Mouse (Mus musculus): ENCODE measurements around the gene Cdadc1. TPM values are rescaled to one million over a fixed set of nuclear protein-coding genes. Genes with fewer than 3 reads are reported as not detected.

The Cdadc1 gene
- polyA plus RNA-seq, 1 experiment from 2014 or later, result 34.1 TPM

DNA sequence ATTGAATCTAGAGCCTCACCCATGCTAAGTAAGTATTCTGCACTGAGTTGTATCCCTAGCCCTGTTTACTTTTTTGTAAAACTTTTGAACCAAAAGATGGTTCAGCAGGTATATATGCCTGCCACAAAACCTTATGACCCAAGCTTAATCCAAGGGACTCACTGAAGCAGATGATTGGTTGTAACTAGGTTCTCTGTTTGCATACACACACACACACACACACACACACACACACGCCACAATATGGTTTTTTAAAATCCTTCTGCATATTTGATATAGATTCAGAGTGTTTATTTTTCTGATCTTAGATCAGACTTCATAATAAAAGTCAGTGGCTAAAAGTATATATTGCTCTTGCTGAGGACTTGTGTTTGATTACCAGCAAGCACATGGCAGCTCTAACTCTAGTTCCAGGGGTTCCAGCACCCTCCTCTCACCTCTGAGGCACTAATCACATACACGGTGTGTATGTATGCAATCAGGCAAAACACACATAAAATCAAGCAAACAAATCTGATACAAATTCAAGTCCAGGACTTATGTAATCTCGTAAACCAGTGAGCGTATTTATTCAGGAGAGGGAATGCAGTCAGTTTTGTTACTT lies 59.8 kb downstream of the Cdadc1 start:
- ATAC-seq (ENCODE audit: insufficient number of reproducible peaks, insufficient read depth, low FRiP score, low TSS enrichment), result no peak
- H3K4me1 ChIP-seq, result no peaks in the 10 kb centered on the region
- WGBS, result 92% methylated on average over 4 of the region's 4 CpGs

DNA sequence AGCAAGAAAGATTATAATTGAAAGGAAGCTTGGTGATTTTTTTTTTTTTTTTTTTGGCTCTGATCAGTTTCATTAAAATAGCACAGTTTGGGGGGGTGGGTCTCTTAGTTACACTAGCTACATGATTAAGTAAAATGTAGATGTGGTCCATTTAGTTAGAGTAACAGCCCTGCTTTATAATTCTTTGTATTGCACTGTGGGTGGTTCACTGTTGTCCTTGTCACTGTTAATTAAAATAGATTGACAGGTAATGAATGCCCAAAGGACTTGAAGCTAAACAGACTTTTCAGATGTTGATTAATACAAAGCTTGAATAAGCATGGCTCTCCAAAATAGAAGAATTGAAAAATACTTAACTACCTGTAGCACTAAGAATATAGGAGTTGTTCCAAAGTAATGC lies 63.9 kb downstream of the Cdadc1 start:
- H3K9ac ChIP-seq, result no peak overlapping the region
- H3K36me3 ChIP-seq, result no peaks in the 10 kb centered on the region
- no peak overlapping the region for H3K4me2 ChIP-seq (replicated peaks)
- H3K27ac ChIP-seq, result no peak overlapping the region
- no peak overlapping the region for H3K4me3 ChIP-seq
- no peaks in the 10 kb centered on the region for H3K4me1 ChIP-seq
- H3K9me3 ChIP-seq, result no peaks in the 10 kb centered on the region
- ATAC-seq (ENCODE audit: insufficient number of reproducible peaks, insufficient read depth, low FRiP score, low TSS enrichment), result no peak
- H3K27me3 ChIP-seq, result no peaks in the 10 kb centered on the region

More for the DNA sequence above, 59.8 kb downstream of the Cdadc1 start:
- Histone ChIP-seq H3K9me3 (no peaks in the 10 kb centered on the region), H3K4me2 (replicated peaks) (no peak overlapping the region), H3K9ac (no peak overlapping the region), H3K27me3 (no peaks in the 10 kb centered on the region), H3K4me3 (no peak overlapping the region), H3K36me3 (no peaks in the 10 kb centered on the region), H3K27ac (no peak overlapping the region)

DNA sequence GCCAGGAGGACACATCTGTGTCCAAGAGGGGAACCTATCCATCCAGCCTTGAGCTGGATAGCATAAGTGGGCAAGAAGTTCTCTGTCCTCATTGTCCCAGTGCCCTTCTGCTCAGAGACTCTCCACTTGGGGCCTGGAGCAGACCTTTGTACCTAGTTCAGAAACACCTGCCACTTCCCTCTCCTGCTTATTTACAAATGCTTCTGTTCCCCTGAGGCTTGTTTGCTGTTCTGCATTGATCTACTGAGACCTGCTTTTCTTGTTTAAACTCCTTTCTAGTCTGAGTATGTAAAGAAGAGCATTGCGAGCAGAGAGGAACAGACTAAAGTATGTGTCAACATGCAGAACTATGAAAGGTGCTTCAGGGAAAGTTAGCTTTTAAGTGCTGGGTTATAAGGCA lies 64.8 kb downstream of the Cdadc1 start:
- H3K9me3 ChIP-seq, result no peaks in the 10 kb centered on the region
- no peak for ATAC-seq (ENCODE audit: insufficient number of reproducible peaks, insufficient read depth, low FRiP score, low TSS enrichment)
- no peak overlapping the region for H3K4me2 ChIP-seq (replicated peaks)
- H3K27me3 ChIP-seq, result no peaks in the 10 kb centered on the region
- WGBS, result 77% methylated on average over 1 of the region's 1 CpGs
- no peak overlapping the region for H3K27ac ChIP-seq
- H3K9ac ChIP-seq, result no peak overlapping the region
- H3K4me1 ChIP-seq, result no peaks in the 10 kb centered on the region
- H3K4me3 ChIP-seq, result no peak overlapping the region
- no peaks in the 10 kb centered on the region for H3K36me3 ChIP-seq

DNA sequence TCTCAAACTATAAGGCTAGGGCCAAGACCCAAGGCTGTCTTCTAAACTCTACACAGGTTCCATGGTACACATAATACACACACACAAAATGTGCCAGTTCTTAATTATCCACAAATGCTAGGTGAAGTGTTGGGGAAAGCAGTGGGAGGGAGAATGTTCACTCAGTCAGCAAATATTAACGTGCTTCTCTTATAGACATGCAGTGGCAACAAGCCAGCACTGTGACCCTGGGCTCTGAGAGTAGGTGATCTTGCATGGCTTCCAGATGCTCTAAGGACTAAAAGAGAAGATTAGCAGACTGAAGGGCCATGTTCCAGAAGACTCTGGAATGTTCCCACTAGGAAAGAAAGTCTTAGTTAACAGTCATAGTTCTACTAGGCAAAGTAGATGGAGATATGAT lies 67.0 kb downstream of the Cdadc1 start:
- Histone ChIP-seq H3K4me1 (no peaks in the 10 kb centered on the region), H3K9ac (no peak overlapping the region), H3K27ac (no peak overlapping the region), H3K36me3 (no peaks in the 10 kb centered on the region), H3K4me3 (no peak overlapping the region), H3K4me2 (replicated peaks) (no peak overlapping the region), H3K27me3 (no peaks in the 10 kb centered on the region), H3K9me3 (no peaks in the 10 kb centered on the region)
- no peak for ATAC-seq (ENCODE audit: insufficient number of reproducible peaks, insufficient read depth, low FRiP score, low TSS enrichment)
- 80% methylated on average over 1 of the region's 1 CpGs for WGBS

DNA sequence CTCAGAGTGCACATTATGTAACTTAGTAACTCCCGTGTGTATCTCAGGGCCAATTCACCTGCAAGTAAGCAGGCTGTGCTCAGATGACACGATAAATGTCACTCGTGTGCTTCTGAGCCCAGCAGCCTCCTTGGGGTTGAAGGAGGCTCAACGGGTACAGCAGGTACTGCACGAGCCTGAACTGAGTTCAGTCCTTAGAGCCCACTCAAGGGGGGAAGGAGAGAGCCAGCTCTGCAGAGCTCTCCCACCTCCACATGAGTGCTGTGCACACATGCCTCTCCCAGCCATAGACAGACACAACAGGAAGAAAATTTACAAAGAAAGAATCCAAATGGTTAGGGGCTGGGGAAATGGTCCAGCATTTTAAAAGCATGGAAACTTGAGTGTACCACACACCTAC lies 71.9 kb downstream of the Cdadc1 start:
- H3K4me2 ChIP-seq (replicated peaks), result no peak overlapping the region
- ATAC-seq (ENCODE audit: insufficient number of reproducible peaks, insufficient read depth, low FRiP score, low TSS enrichment), result no peak

DNA sequence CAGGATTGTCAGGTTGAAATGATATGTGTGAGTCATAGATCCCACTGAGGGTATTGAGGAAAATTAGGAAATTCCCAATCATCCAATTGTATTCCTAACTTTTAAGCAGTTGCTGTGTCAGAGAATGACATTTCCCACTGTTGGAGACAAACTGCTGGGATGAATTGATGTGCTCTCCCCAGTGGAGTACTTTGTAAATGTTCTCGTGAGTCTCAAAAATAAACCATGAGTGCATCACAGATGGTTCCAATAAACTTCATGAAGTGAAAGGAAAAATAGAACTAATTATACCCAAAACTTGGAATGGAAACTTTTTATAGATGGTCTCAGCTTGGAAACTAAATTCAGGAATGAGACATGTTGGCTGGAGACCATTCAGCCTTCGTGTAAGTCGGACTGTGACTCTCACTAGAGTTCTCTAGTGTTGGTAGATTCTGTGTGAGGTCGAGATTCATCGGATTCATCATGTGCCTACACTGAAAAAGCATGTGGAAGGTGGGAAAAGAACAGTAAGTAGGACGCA lies 83.8 kb downstream of the Cdadc1 start:
- Histone ChIP-seq H3K27ac (no peak overlapping the region), H3K9ac (no peak overlapping the region), H3K9me3 (no peaks in the 10 kb centered on the region), H3K36me3 (no peaks in the 10 kb centered on the region), H3K4me1 (no peaks in the 10 kb centered on the region), H3K4me3 (no peak overlapping the region), H3K27me3 (no peaks in the 10 kb centered on the region), H3K4me2 (replicated peaks) (no peak overlapping the region)
- 80% methylated on average over 6 of the region's 6 CpGs for WGBS
- no peak for ATAC-seq (ENCODE audit: insufficient number of reproducible peaks, insufficient read depth, low FRiP score, low TSS enrichment)

More for the DNA sequence above, 71.9 kb downstream of the Cdadc1 start:
- no peak overlapping the region for H3K4me3 ChIP-seq
- no peaks in the 10 kb centered on the region for H3K9me3 ChIP-seq
- no peaks in the 10 kb centered on the region for H3K36me3 ChIP-seq
- no peak overlapping the region for H3K27ac ChIP-seq
- H3K4me1 ChIP-seq, result no peaks in the 10 kb centered on the region
- 85% methylated on average over 5 of the region's 5 CpGs for WGBS
- no peak overlapping the region for H3K9ac ChIP-seq
- no peaks in the 10 kb centered on the region for H3K27me3 ChIP-seq

Other genes with a start within 250 kb of the Cdadc1 start
- gene Phf11d, start 232.5 kb downstream of the Cdadc1 start, polyA plus RNA-seq (2016; fragmentation: Nextera tagmentation; extraction: Ambion mirVana), result 0.29 and 0.51 TPM in 2 replicates
- 0.57 and 0.75 TPM in 2 replicates for gene Phf11c, start 202.6 kb downstream of the Cdadc1 start, polyA plus RNA-seq (2016; fragmentation: Nextera tagmentation; extraction: Ambion mirVana)
- gene Setdb2, start 157.1 kb downstream of the Cdadc1 start, polyA plus RNA-seq (2016; fragmentation: Nextera tagmentation; extraction: Ambion mirVana), result 12.5 and 12.7 TPM in 2 replicates
- 40.1 and 40.7 TPM in 2 replicates for gene Cab39l, start 157.0 kb downstream of the Cdadc1 start, polyA plus RNA-seq (2016; fragmentation: Nextera tagmentation; extraction: Ambion mirVana)
- 51.7 and 54.8 TPM in 2 replicates for gene Shisa2, start 27.3 kb upstream of the Cdadc1 start, polyA plus RNA-seq (2016; fragmentation: Nextera tagmentation; extraction: Ambion mirVana)